In genomic region chr5:64647417-64648125, GRCm38 (mm10) we compare ENCODE assay signal across 9 mouse cellular contexts.
A peak's percentile ranks its signal among the peaks of the same experiment; 100 is the strongest.
DNase-seq lines count a peak whose midpoint lies in the region; ATAC-seq lines count a peak whose summit lies in the region.
"Had no signal": no experiment of that assay in that cellular context is flagged by ENCODE, and none has a peak within 500 bp of the region (broad histone marks: within the 10 kb centered on the region; RNA-seq: fewer than 3 reads in every experiment).

No protein-coding gene starts in this region.

- H3K4me1 ChIP-seq in lung, embryonic 15.5 days, result peaks cover 12% of the 10 kb centered on the region
- peaks cover 5 to 11% of the 10 kb centered on the region in 2 experiments; a peak in 3 of 4 replicates for H3K4me1 ChIP-seq in heart, embryonic 14.5 days (ENCODE audit: control insufficient read depth in 2 of 2, insufficient read depth in 2 of 2, low read length in 2 of 2)

- H3K4me3 ChIP-seq in lung, embryonic 15.5 days, result peak overlapping the region; percentile 30
- H3K4me3 ChIP-seq in heart, embryonic 14.5 days (ENCODE audit: control insufficient read depth in 1 of 2, insufficient read depth in 1 of 2, low read depth in 1 of 2, low read length in 2 of 2), result peak overlapping the region; percentile 38 to 55

- H3K9me3 ChIP-seq in lung, embryonic 15.5 days, result no peaks in the 10 kb centered on the region
- no peaks in the 10 kb centered on the region for H3K9me3 ChIP-seq in heart, embryonic 14.5 days (ENCODE audit: control insufficient read depth, low read length)

- 8% methylated on average over 17 of the region's 18 CpGs for WGBS in lung, embryonic 15.5 days
- WGBS in heart, embryonic 14.5 days, result 3% methylated on average over 18 of the region's 18 CpGs

- no peak for DNase-seq in lung, postnatal 25 days (ENCODE audit: low spot score)
- peak; percentile 19 to 41 for DNase-seq in cerebellum, postnatal 25 days
- peak; percentile 63 to 82 for DNase-seq in kidney, postnatal 25 days
- DNase-seq in lung, postnatal 10 days, result peak; percentile 17
- peak; percentile 38 for DNase-seq in splenic B cell, adult 2 months (ENCODE audit: low read depth, low spot score)
- DNase-seq in gastrocnemius, adult 18-20 months (ENCODE audit: low spot score), result no peak

- no peaks in the 10 kb centered on the region for H3K36me3 ChIP-seq in lung, embryonic 15.5 days
- no peaks in the 10 kb centered on the region for H3K36me3 ChIP-seq in heart, embryonic 14.5 days (ENCODE audit: control insufficient read depth, insufficient read depth, low read length)
- no peaks in the 10 kb centered on the region for H3K36me3 ChIP-seq in splenic B cell, adult 2 months (ENCODE audit: control insufficient read depth, insufficient read depth, low read length, poor library complexity, severe bottlenecking)

- no peak overlapping the region for H3K27ac ChIP-seq in lung, embryonic 15.5 days
- H3K27ac ChIP-seq in heart, embryonic 14.5 days (replicated peaks in 1 of 2; ENCODE audit: control insufficient read depth in 1 of 2, insufficient read depth in 1 of 2, low read depth in 2 of 2, low read length in 2 of 2), result peak overlapping the region; percentile 25 to 68; a peak in 3 of 4 replicates
- H3K27ac ChIP-seq: macrophage had no signal

- H3K4me2 ChIP-seq in lung, embryonic 15.5 days, result peak overlapping the region; percentile 58
- peak overlapping the region; percentile 66 for H3K4me2 ChIP-seq in heart, embryonic 14.5 days (ENCODE audit: low read length)

- ATAC-seq in lung, embryonic 15.5 days (ENCODE audit: borderline replicate concordance, extremely low read depth, low FRiP score, low TSS enrichment), result peak; percentile 58
- peak; percentile 24; the same call in 1 of the 2 replicates for ATAC-seq in heart, embryonic 14.5 days (ENCODE audit: insufficient number of reproducible peaks, insufficient read depth, low FRiP score, low read depth)

- peak overlapping the region; percentile 13; the same call in 1 of the 2 replicates for H3K9ac ChIP-seq in lung, embryonic 15.5 days
- H3K9ac ChIP-seq in heart, embryonic 14.5 days (ENCODE audit: low read length), result peak overlapping the region; percentile 68

- no peaks in the 10 kb centered on the region for H3K27me3 ChIP-seq in lung, embryonic 15.5 days
- no peaks in the 10 kb centered on the region for H3K27me3 ChIP-seq in heart, embryonic 14.5 days (ENCODE audit: control insufficient read depth, insufficient read depth, low read length)
- no peaks in the 10 kb centered on the region for H3K27me3 ChIP-seq in splenic B cell, adult 2 months (ENCODE audit: control insufficient read depth, insufficient read depth, low read length, poor library complexity, severe bottlenecking)

Comparison
In these comparisons a context has a peak if more than half of its experiments do, and no peak if none do; other contexts are left out.
1. DNase-seq: peak in cerebellum, postnatal 25 days (2 of 2), kidney, postnatal 25 days (2 of 2), lung, postnatal 10 days (single experiment) and splenic B cell, adult 2 months (single experiment); none in lung, postnatal 25 days (single experiment) and gastrocnemius, adult 18-20 months (single experiment).